Mouse (Mus musculus): ENCODE measurements around the gene Kcnn3.

The Kcnn3 gene

GRCm38 (mm10) chr3:89622825-89623224 is 102.9 kb downstream of the Kcnn3 start:
- DNase-seq: no peak

- DNase-seq: no peak
Observed at GRCm38 (mm10) chr3:89623531-89623930, 103.6 kb downstream of the Kcnn3 start.

- DNase-seq: no peak
Observed at GRCm38 (mm10) chr3:89624001-89624400, 104.0 kb downstream of the Kcnn3 start.

GRCm38 (mm10) chr3:89624814-89625445 is 105.0 kb downstream of the Kcnn3 start:
- DNase-seq: no peak

- no peak for DNase-seq
Observed at GRCm38 (mm10) chr3:89626556-89626955, 106.6 kb downstream of the Kcnn3 start.

GRCm38 (mm10) chr3:89629811-89630210 is 109.8 kb downstream of the Kcnn3 start:
- DNase-seq: no peak

GRCm38 (mm10) chr3:89631750-89632149 is 111.8 kb downstream of the Kcnn3 start:
- no peak for DNase-seq

- no peak for DNase-seq
Observed at GRCm38 (mm10) chr3:89633531-89633930, 113.6 kb downstream of the Kcnn3 start.

- peak; percentile 45 for DNase-seq
Observed at GRCm38 (mm10) chr3:89633941-89634340, 114.0 kb downstream of the Kcnn3 start.

- DNase-seq: peak; percentile 41
Observed at GRCm38 (mm10) chr3:89640804-89641203, 120.8 kb downstream of the Kcnn3 start.

GRCm38 (mm10) chr3:89643391-89643790 is 123.4 kb downstream of the Kcnn3 start:
- no peak for DNase-seq

- peak; percentile 89 for DNase-seq
Observed at GRCm38 (mm10) chr3:89646813-89647255, 126.9 kb downstream of the Kcnn3 start.

- no peak for DNase-seq
Observed at GRCm38 (mm10) chr3:89647268-89647874, 127.4 kb downstream of the Kcnn3 start.

GRCm38 (mm10) chr3:89649890-89650289 is 129.9 kb downstream of the Kcnn3 start:
- DNase-seq: no peak

- DNase-seq: no peak
Observed at GRCm38 (mm10) chr3:89653231-89653954, 133.4 kb downstream of the Kcnn3 start.

- no peak for DNase-seq
Observed at GRCm38 (mm10) chr3:89657092-89657491, 137.1 kb downstream of the Kcnn3 start.

- DNase-seq: no peak
Observed at GRCm38 (mm10) chr3:89658457-89658856, 138.5 kb downstream of the Kcnn3 start.

GRCm38 (mm10) chr3:89659938-89660620 is 140.1 kb downstream of the Kcnn3 start:
- DNase-seq: peak; percentile 43

GRCm38 (mm10) chr3:89664808-89665207 is 144.8 kb downstream of the Kcnn3 start:
- DNase-seq: no peak

GRCm38 (mm10) chr3:89667131-89667530 is 147.2 kb downstream of the Kcnn3 start:
- DNase-seq: no peak

GRCm38 (mm10) chr3:89671334-89671733 is 151.4 kb downstream of the Kcnn3 start:
- DNase-seq: no peak

- no peak for DNase-seq
Observed at GRCm38 (mm10) chr3:89672573-89673317, 152.8 kb downstream of the Kcnn3 start.

GRCm38 (mm10) chr3:89677617-89678016 is 157.7 kb downstream of the Kcnn3 start:
- DNase-seq: no peak
